ENCODE assay signal across 7 mouse cellular contexts in genomic region chr1:55210202-55210965, GRCm38 (mm10). TPM values are rescaled to one million over a fixed set of nuclear protein-coding genes. Genes with fewer than 3 reads are reported as not detected.
A peak's percentile ranks its signal among the peaks of the same experiment; 100 is the strongest.
DNase-seq lines count a peak whose midpoint lies in the region.

No protein-coding gene starts in this region.

- DNase-seq in 416B (ENCODE audit: low read depth) = peak; percentile 95
- peak; percentile 72 to 77 for DNase-seq in B cell, adult 2 months
- peak; percentile 55 for DNase-seq in forelimb bud, embryonic 11.5 days (ENCODE audit: low read depth, low spot score)
- DNase-seq in layer of hippocampus, postnatal 10 days (ENCODE audit: low spot score in 2 of 2) = no peak
- no peak for DNase-seq in gastrocnemius, postnatal 25 days
- no peak for DNase-seq in left cerebral cortex, adult 18-20 months (ENCODE audit: low spot score in 2 of 2)

- no peaks in the 10 kb centered on the region for H3K27me3 ChIP-seq in megakaryocyte, embryonic 14.5 days (replicated peaks)

- peak overlapping the region; percentile 78 for H3K4me3 ChIP-seq in megakaryocyte, embryonic 14.5 days (replicated peaks)

- H3K9me3 ChIP-seq in megakaryocyte, embryonic 14.5 days = no peaks in the 10 kb centered on the region

- H3K4me1 ChIP-seq in megakaryocyte, embryonic 14.5 days = peaks cover 40% of the 10 kb centered on the region

- no peaks in the 10 kb centered on the region for H3K36me3 ChIP-seq in megakaryocyte, embryonic 14.5 days (replicated peaks; ENCODE audit: low read length)

RNA-seq across cellular contexts. Expression of gene Rftn2, which starts 16.2 kb away (rescaled TPM):
- polyA plus RNA-seq in megakaryocyte, embryonic 14.5 days (2012; ENCODE audit: insufficient read depth, low replicate concordance) = not detected in 2 replicates
- 10 to 100 TPM; 25.3 to 26.5 TPM for total RNA-seq in layer of hippocampus, postnatal 10 days (2021)
- 1 to 10 TPM; 4.7 to 5.1 TPM for total RNA-seq in gastrocnemius, postnatal 25 days (2021)
- 10 to 100 TPM; 21.9 to 25.1 TPM for total RNA-seq in left cerebral cortex, adult 18-20 months (2021)

RNA-seq across cellular contexts. Expression of gene Mars2, which starts 26.6 kb away (rescaled TPM):
- 0.58 and 2.5 TPM in 2 replicates for polyA plus RNA-seq in megakaryocyte, embryonic 14.5 days (2012; ENCODE audit: insufficient read depth, low replicate concordance)
- 10 to 100 TPM; 12.5 to 13.1 TPM for total RNA-seq in layer of hippocampus, postnatal 10 days (2021)
- 1 to 10 TPM; 2.7 to 2.8 TPM for total RNA-seq in gastrocnemius, postnatal 25 days (2021)
- total RNA-seq in left cerebral cortex, adult 18-20 months (2021) = 10 to 100 TPM in 1 of 2 experiments, 1 to 10 TPM in 1; 8.7 to 10.1 TPM

Comparison
In these comparisons a context has a peak if more than half of its experiments do, and no peak if none do; other contexts are left out.
1. DNase-seq: peak in 416B (single experiment), B cell, adult 2 months (2 of 2) and forelimb bud, embryonic 11.5 days (single experiment); none in layer of hippocampus, postnatal 10 days (0 of 2), gastrocnemius, postnatal 25 days (single experiment) and left cerebral cortex, adult 18-20 months (0 of 2).